Mouse (Mus musculus) heart, embryonic 16.5 days (tissue): ENCODE measurements at regions not wholly inside any gene's neighbourhood (a gene's known extent, or its start where the extent isn't known, plus 50 kb on each side); places are given as distances from the start of the nearest gene placed in this dataset.

ENCODE experiments used
- ATAC-seq: fragments of 200-750 bp; cut with Nextera tagmentation; replicated peaks from 2 replicates; pipeline ENCODE4 v1.8.0; 2017; ENCODE audit warnings: moderate number of reproducible peaks; ENCODE audit not compliant: insufficient read depth, low FRiP score; ENCODE audit errors: extremely low read depth
- H3K27ac ChIP-seq: fragments of 300-500 bp; sonication (generic); 2 replicates; pipeline ENCODE4 v1.5.1; 2014; ENCODE audit warnings: mild to moderate bottlenecking, low read length, control low read depth, moderate library complexity
- H3K27me3 ChIP-seq: fragments of 300-500 bp; sonication (generic); 2 replicates; pipeline ENCODE4 v1.6.1; 2014; ENCODE audit warnings: low read length, mixed read lengths; ENCODE audit not compliant: control insufficient read depth, insufficient read depth
- H3K36me3 ChIP-seq: fragments of 300-500 bp; sonication (generic); 2 replicates; pipeline ENCODE4 v1.6.1; 2014; ENCODE audit not compliant: control insufficient read depth, insufficient read depth
- H3K4me1 ChIP-seq: fragments of 300-500 bp; sonication (generic); 2 replicates; pipeline ENCODE4 v1.6.1; 2014; ENCODE audit warnings: low read length, mixed read lengths; ENCODE audit not compliant: control insufficient read depth, insufficient read depth
- H3K4me2 ChIP-seq: fragments of 300-500 bp; sonication (generic); 2 replicates; pipeline ENCODE4 v1.6.1; 2014; ENCODE audit warnings: low read depth, mild to moderate bottlenecking, control low read depth, low read length
- H3K4me3 ChIP-seq: fragments of 300-500 bp; sonication (generic); 2 replicates; pipeline ENCODE4 v1.5.1; 2014; ENCODE audit warnings: mild to moderate bottlenecking, control low read depth, low read length
- H3K9ac ChIP-seq: fragments of 300-500 bp; sonication (generic); 2 replicates; pipeline ENCODE4 v1.6.1; 2014; ENCODE audit warnings: low read length, control low read depth
- H3K9me3 ChIP-seq: fragments of 300-500 bp; sonication (generic); replicated peaks from 2 replicates; pipeline ENCODE4 v1.6.1; 2016; ENCODE audit warnings: low read length; ENCODE audit not compliant: control insufficient read depth
- WGBS: fragments of 180-500 bp; shearing (Covaris S2); extraction: QIAGEN DNeasy Blood & Tissue Kit; methylation state at CpG from one replicate; pipeline ENCODE4 v1.1.7; 2014; 5-methylcytosine and 5-hydroxymethylcytosine counted together

GRCm38 (mm10) chr9:33238190-33238589 lies 602.2 kb downstream of the Ets1 start:
- H3K9ac ChIP-seq = no peak overlapping the region
- H3K4me3 ChIP-seq = no peak overlapping the region
- no peaks in the 10 kb centered on the region for H3K27me3 ChIP-seq
- 71% methylated on average over 2 of the region's 2 CpGs for whole genome bisulfite sequencing
- no peak for ATAC-seq
- H3K4me2 ChIP-seq = no peak overlapping the region
- H3K4me1 ChIP-seq = no peaks in the 10 kb centered on the region
- H3K27ac ChIP-seq = no peak overlapping the region
- H3K9me3 ChIP-seq = no peaks in the 10 kb centered on the region
- no peaks in the 10 kb centered on the region for H3K36me3 ChIP-seq

GRCm38 (mm10) chr9:33238846-33239245 lies 602.8 kb downstream of the Ets1 start:
- no peak overlapping the region for H3K27ac ChIP-seq
- H3K4me3 ChIP-seq = no peak overlapping the region
- H3K27me3 ChIP-seq = no peaks in the 10 kb centered on the region
- no peaks in the 10 kb centered on the region for H3K4me1 ChIP-seq
- no peak overlapping the region for H3K4me2 ChIP-seq
- no peak overlapping the region for H3K9ac ChIP-seq
- H3K36me3 ChIP-seq = no peaks in the 10 kb centered on the region
- no peak for ATAC-seq
- H3K9me3 ChIP-seq = no peaks in the 10 kb centered on the region
- 59% methylated on average over 2 of the region's 2 CpGs for WGBS

GRCm38 (mm10) chr9:33240506-33240905 lies 604.5 kb downstream of the Ets1 start:
- Histone ChIP-seq H3K4me1 (no peaks in the 10 kb centered on the region), H3K27me3 (no peaks in the 10 kb centered on the region), H3K4me3 (no peak overlapping the region), H3K4me2 (no peak overlapping the region), H3K27ac (no peak overlapping the region), H3K9ac (no peak overlapping the region), H3K9me3 (no peaks in the 10 kb centered on the region), H3K36me3 (no peaks in the 10 kb centered on the region)
- WGBS = 59% methylated on average over 1 of the region's 1 CpGs
- no peak for ATAC-seq

- Histone ChIP-seq H3K4me1 (no peaks in the 10 kb centered on the region), H3K27me3 (no peaks in the 10 kb centered on the region), H3K27ac (no peak overlapping the region), H3K36me3 (no peaks in the 10 kb centered on the region), H3K4me3 (no peak overlapping the region), H3K9me3 (no peaks in the 10 kb centered on the region), H3K9ac (no peak overlapping the region), H3K4me2 (no peak overlapping the region)
- ATAC-seq = no peak
- WGBS = 68% methylated on average over 3 of the region's 3 CpGs
These were observed 605.1 kb downstream of the Ets1 start for GRCm38 (mm10) chr9:33240914-33241635.

- H3K27me3 ChIP-seq = no peaks in the 10 kb centered on the region
- H3K4me3 ChIP-seq = no peak overlapping the region
- no peaks in the 10 kb centered on the region for H3K9me3 ChIP-seq
- H3K36me3 ChIP-seq = no peaks in the 10 kb centered on the region
- H3K9ac ChIP-seq = no peak overlapping the region
- H3K4me2 ChIP-seq = no peak overlapping the region
- H3K4me1 ChIP-seq = no peaks in the 10 kb centered on the region
- WGBS = 20% methylated on average over 2 of the region's 2 CpGs
- no peak for ATAC-seq
- no peak overlapping the region for H3K27ac ChIP-seq
These were observed 610.9 kb downstream of the Ets1 start for GRCm38 (mm10) chr9:33246932-33247331.

- Histone ChIP-seq H3K4me1 (no peaks in the 10 kb centered on the region), H3K4me2 (no peak overlapping the region), H3K9ac (no peak overlapping the region), H3K27ac (no peak overlapping the region), H3K9me3 (no peaks in the 10 kb centered on the region), H3K36me3 (no peaks in the 10 kb centered on the region), H3K27me3 (no peaks in the 10 kb centered on the region), H3K4me3 (no peak overlapping the region)
- ATAC-seq = no peak
- 58% methylated on average over 6 of the region's 6 CpGs for whole genome bisulfite sequencing
These were observed 622.2 kb downstream of the Ets1 start for GRCm38 (mm10) chr9:33258241-33258640.

GRCm38 (mm10) chr9:33260171-33260570 lies 624.1 kb downstream of the Ets1 start:
- H3K9me3 ChIP-seq = no peaks in the 10 kb centered on the region
- no peaks in the 10 kb centered on the region for H3K36me3 ChIP-seq
- no peaks in the 10 kb centered on the region for H3K4me1 ChIP-seq
- H3K27ac ChIP-seq = no peak overlapping the region
- H3K27me3 ChIP-seq = no peaks in the 10 kb centered on the region
- WGBS = 32% methylated on average over 4 of the region's 4 CpGs
- H3K4me3 ChIP-seq = no peak overlapping the region
- no peak for ATAC-seq
- H3K4me2 ChIP-seq = no peak overlapping the region
- H3K9ac ChIP-seq = no peak overlapping the region

- H3K36me3 ChIP-seq = no peaks in the 10 kb centered on the region
- no peaks in the 10 kb centered on the region for H3K9me3 ChIP-seq
- no peaks in the 10 kb centered on the region for H3K27me3 ChIP-seq
- no peak overlapping the region for H3K4me2 ChIP-seq
- ATAC-seq = no peak
- H3K9ac ChIP-seq = no peak overlapping the region
- no peak overlapping the region for H3K4me3 ChIP-seq
- 80% methylated on average over 5 of the region's 5 CpGs for WGBS
- H3K4me1 ChIP-seq = no peaks in the 10 kb centered on the region
- no peak overlapping the region for H3K27ac ChIP-seq
These were observed 653.4 kb downstream of the Ets1 start for GRCm38 (mm10) chr9:33289381-33289780.

- H3K4me3 ChIP-seq = no peak overlapping the region
- no peak overlapping the region for H3K4me2 ChIP-seq
- no peaks in the 10 kb centered on the region for H3K4me1 ChIP-seq
- no peak overlapping the region for H3K9ac ChIP-seq
- no peaks in the 10 kb centered on the region for H3K36me3 ChIP-seq
- H3K27ac ChIP-seq = no peak overlapping the region
- ATAC-seq = no peak
- H3K9me3 ChIP-seq = no peaks in the 10 kb centered on the region
- H3K27me3 ChIP-seq = no peaks in the 10 kb centered on the region
These were observed 656.1 kb downstream of the Ets1 start for GRCm38 (mm10) chr9:33292116-33292515.
